Mouse (Mus musculus): ENCODE measurements around the gene Thy1. TPM values are rescaled to one million over a fixed set of nuclear protein-coding genes. Genes with fewer than 3 reads are reported as not detected.

Gene Thy1
- total RNA-seq, 1 experiment: 10.2 TPM

DNA sequence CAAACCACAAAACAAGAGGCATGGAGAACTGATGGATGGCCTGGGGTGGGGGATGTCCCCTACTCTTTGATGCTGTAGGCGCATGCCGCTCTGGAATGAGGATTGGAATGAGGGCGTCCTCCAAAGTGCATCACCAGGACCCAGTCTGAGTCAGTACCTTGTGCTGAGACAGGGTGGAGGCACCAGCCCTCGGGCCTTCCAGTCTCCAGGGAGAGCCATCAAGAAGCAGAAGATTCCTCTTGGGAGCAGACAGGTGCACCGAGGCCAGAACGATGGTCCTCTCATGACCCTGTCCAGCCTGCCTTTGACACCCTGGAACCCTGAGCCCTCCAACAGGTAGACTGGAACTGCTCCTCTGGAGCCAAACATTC lies 24.8 kb downstream of the Thy1 start:
- Histone ChIP-seq H3K36me3 (ENCODE audit: control insufficient read depth, insufficient read depth, low read length, poor library complexity, severe bottlenecking) (no peaks in the 10 kb centered on the region), H3K9me3 (ENCODE audit: control insufficient read depth, insufficient read depth, low read depth, low read length) (no peaks in the 10 kb centered on the region), H3K4me1 (ENCODE audit: control insufficient read depth in 2 of 2, insufficient read depth in 2 of 2, low read length in 2 of 2, poor library complexity in 1 of 2) (peaks cover 0 to 15% of the 10 kb centered on the region in 2 experiments; a peak in 1 of 4 replicates), H3K27ac (ENCODE audit: insufficient read depth, low read depth, low read length, poor library complexity, severe bottlenecking) (no peak overlapping the region), H3K9ac (ENCODE audit: insufficient read depth, low read depth, low read length, poor library complexity, severe bottlenecking) (no peak overlapping the region), H3K4me3 (ENCODE audit: insufficient read depth in 1 of 2, low read depth in 1 of 2, low read length in 2 of 2, poor library complexity in 1 of 2, severe bottlenecking in 1 of 2) (no peak overlapping the region)
- TF ChIP-seq MAFK (IDR thresholded peaks at IDR 0.05; ENCODE audit: insufficient read depth, low read depth, low read length) (no peak), ZNF384 (IDR thresholded peaks at IDR 0.05; ENCODE audit: low read depth, low read length) (no peak), CHD2 (IDR thresholded peaks at IDR 0.05; ENCODE audit: low read depth, low read length) (no peak), ZC3H11A (IDR thresholded peaks at IDR 0.05; ENCODE audit: borderline replicate concordance, low read depth, low read length) (no peak), HCFC1 (IDR thresholded peaks at IDR 0.05; ENCODE audit: borderline replicate concordance, insufficient read depth, low read length) (no peak)
- DNase-seq (ENCODE audit: low read depth, low spot score): no peak
- in situ Hi-C loops (cut with MboI; ENCODE audit: low sequenced_read_pairs in 2 of 2, unreplicated experiment in 2 of 2): no loop called here

GRCm38 (mm10) chr9:44069252-44069651 lies 26.1 kb downstream of the Thy1 start:
- H3K4me1 ChIP-seq (ENCODE audit: control insufficient read depth in 2 of 2, insufficient read depth in 2 of 2, low read length in 2 of 2, poor library complexity in 1 of 2): peaks cover 0 to 15% of the 10 kb centered on the region in 2 experiments; a peak in 1 of 4 replicates
- H3K36me3 ChIP-seq (ENCODE audit: control insufficient read depth, insufficient read depth, low read length, poor library complexity, severe bottlenecking): no peaks in the 10 kb centered on the region
- in situ Hi-C loops (cut with MboI; ENCODE audit: low sequenced_read_pairs in 2 of 2, unreplicated experiment in 2 of 2): no loop called here
- no peak overlapping the region for H3K4me3 ChIP-seq (ENCODE audit: insufficient read depth in 1 of 2, low read depth in 1 of 2, low read length in 2 of 2, poor library complexity in 1 of 2, severe bottlenecking in 1 of 2)
- H3K9me3 ChIP-seq (ENCODE audit: control insufficient read depth, insufficient read depth, low read depth, low read length): no peaks in the 10 kb centered on the region
- H3K9ac ChIP-seq (ENCODE audit: insufficient read depth, low read depth, low read length, poor library complexity, severe bottlenecking): no peak overlapping the region
- no peak for DNase-seq (ENCODE audit: low read depth, low spot score)
- no peak overlapping the region for H3K27ac ChIP-seq (ENCODE audit: insufficient read depth, low read depth, low read length, poor library complexity, severe bottlenecking)
- no peak for TF ChIP-seq MAFK (IDR thresholded peaks at IDR 0.05; ENCODE audit: insufficient read depth, low read depth, low read length)
- no peak for TF ChIP-seq CHD2 (IDR thresholded peaks at IDR 0.05; ENCODE audit: low read depth, low read length)
- TF ChIP-seq ZC3H11A (IDR thresholded peaks at IDR 0.05; ENCODE audit: borderline replicate concordance, low read depth, low read length): no peak
- no peak for TF ChIP-seq ZNF384 (IDR thresholded peaks at IDR 0.05; ENCODE audit: low read depth, low read length)
- TF ChIP-seq HCFC1 (IDR thresholded peaks at IDR 0.05; ENCODE audit: borderline replicate concordance, insufficient read depth, low read length): no peak

DNA sequence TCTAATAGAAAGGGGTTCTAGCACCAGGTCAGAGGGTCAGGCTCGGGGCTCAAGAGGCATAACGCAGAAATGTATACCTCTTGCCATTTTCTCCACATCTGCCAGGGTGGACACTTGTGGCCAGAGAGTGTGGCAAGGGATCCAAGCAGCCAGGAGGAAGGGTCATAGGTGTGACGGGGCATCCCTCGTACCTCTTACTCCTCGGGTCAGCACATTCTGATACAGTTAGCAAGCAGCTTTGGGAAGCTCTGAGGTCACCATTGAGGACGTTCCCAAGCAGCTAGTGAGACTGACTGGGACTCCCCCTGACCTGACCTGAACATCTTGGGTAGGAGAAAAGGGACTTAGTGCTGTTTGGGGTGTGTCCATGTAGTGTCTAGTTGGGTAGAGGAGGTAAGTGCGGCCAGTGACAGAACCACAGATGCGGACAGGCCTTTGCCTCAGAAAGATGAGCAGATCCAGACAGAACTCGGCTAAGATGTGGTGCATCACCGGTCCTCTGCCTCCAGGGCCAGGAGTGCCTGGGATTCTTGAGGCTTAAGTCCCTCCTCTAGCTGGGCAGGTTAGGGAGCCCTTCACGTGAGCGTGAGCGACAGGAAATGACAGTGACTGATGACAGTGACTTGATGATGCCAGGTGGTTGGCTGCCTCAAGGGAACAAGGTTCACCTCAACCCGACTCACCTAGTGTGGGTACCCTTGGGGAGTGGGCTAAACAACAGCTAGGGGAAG lies 27.1 kb downstream of the Thy1 start:
- H3K27ac ChIP-seq (ENCODE audit: insufficient read depth, low read depth, low read length, poor library complexity, severe bottlenecking): no peak overlapping the region
- TF ChIP-seq CHD2 (IDR thresholded peaks at IDR 0.05; ENCODE audit: low read depth, low read length): no peak
- no peak for TF ChIP-seq ZC3H11A (IDR thresholded peaks at IDR 0.05; ENCODE audit: borderline replicate concordance, low read depth, low read length)
- no peak for TF ChIP-seq ZNF384 (IDR thresholded peaks at IDR 0.05; ENCODE audit: low read depth, low read length)
- no peak for TF ChIP-seq HCFC1 (IDR thresholded peaks at IDR 0.05; ENCODE audit: borderline replicate concordance, insufficient read depth, low read length)
- TF ChIP-seq MAFK (IDR thresholded peaks at IDR 0.05; ENCODE audit: insufficient read depth, low read depth, low read length): no peak
- H3K9ac ChIP-seq (ENCODE audit: insufficient read depth, low read depth, low read length, poor library complexity, severe bottlenecking): no peak overlapping the region
- no peaks in the 10 kb centered on the region for H3K36me3 ChIP-seq (ENCODE audit: control insufficient read depth, insufficient read depth, low read length, poor library complexity, severe bottlenecking)
- in situ Hi-C loops (cut with MboI; ENCODE audit: low sequenced_read_pairs in 2 of 2, unreplicated experiment in 2 of 2): no loop called here
- peaks cover 0 to 16% of the 10 kb centered on the region in 2 experiments; a peak in 1 of 4 replicates for H3K4me1 ChIP-seq (ENCODE audit: control insufficient read depth in 2 of 2, insufficient read depth in 2 of 2, low read length in 2 of 2, poor library complexity in 1 of 2)
- H3K4me3 ChIP-seq (ENCODE audit: insufficient read depth in 1 of 2, low read depth in 1 of 2, low read length in 2 of 2, poor library complexity in 1 of 2, severe bottlenecking in 1 of 2): no peak overlapping the region
- H3K9me3 ChIP-seq (ENCODE audit: control insufficient read depth, insufficient read depth, low read depth, low read length): no peaks in the 10 kb centered on the region
- no peak for DNase-seq (ENCODE audit: low read depth, low spot score)

DNA sequence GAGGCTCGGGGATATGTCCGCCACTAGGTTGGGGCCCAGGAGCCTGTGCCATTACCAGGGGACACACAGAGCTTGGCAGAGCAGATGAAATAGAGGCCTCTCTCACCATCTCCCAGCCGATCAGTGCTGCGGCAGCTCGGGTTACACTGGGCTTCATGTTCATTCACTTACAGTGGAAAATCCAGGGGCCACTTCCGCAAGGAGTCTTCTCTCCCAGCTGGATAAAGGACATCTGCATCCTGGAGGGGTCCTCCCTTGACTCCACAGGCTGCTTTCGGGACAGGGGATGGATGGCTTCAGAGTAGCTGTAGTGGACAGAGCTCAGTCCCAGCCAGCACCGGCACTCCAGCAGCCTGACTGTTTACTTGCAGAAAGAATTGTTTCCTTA lies 27.7 kb downstream of the Thy1 start:
- H3K4me1 ChIP-seq (ENCODE audit: control insufficient read depth in 2 of 2, insufficient read depth in 2 of 2, low read length in 2 of 2, poor library complexity in 1 of 2): peaks cover 0 to 18% of the 10 kb centered on the region in 2 experiments; a peak in 1 of 4 replicates
- in situ Hi-C loops (cut with MboI; ENCODE audit: low sequenced_read_pairs in 2 of 2, unreplicated experiment in 2 of 2): no loop called here
- H3K36me3 ChIP-seq (ENCODE audit: control insufficient read depth, insufficient read depth, low read length, poor library complexity, severe bottlenecking): no peaks in the 10 kb centered on the region
- H3K4me3 ChIP-seq (ENCODE audit: insufficient read depth in 1 of 2, low read depth in 1 of 2, low read length in 2 of 2, poor library complexity in 1 of 2, severe bottlenecking in 1 of 2): no peak overlapping the region
- no peak for DNase-seq (ENCODE audit: low read depth, low spot score)
- H3K9ac ChIP-seq (ENCODE audit: insufficient read depth, low read depth, low read length, poor library complexity, severe bottlenecking): no peak overlapping the region
- no peak overlapping the region for H3K27ac ChIP-seq (ENCODE audit: insufficient read depth, low read depth, low read length, poor library complexity, severe bottlenecking)
- no peaks in the 10 kb centered on the region for H3K9me3 ChIP-seq (ENCODE audit: control insufficient read depth, insufficient read depth, low read depth, low read length)
- TF ChIP-seq HCFC1 (IDR thresholded peaks at IDR 0.05; ENCODE audit: borderline replicate concordance, insufficient read depth, low read length): no peak
- no peak for TF ChIP-seq CHD2 (IDR thresholded peaks at IDR 0.05; ENCODE audit: low read depth, low read length)
- no peak for TF ChIP-seq ZNF384 (IDR thresholded peaks at IDR 0.05; ENCODE audit: low read depth, low read length)
- TF ChIP-seq ZC3H11A (IDR thresholded peaks at IDR 0.05; ENCODE audit: borderline replicate concordance, low read depth, low read length): no peak
- TF ChIP-seq MAFK (IDR thresholded peaks at IDR 0.05; ENCODE audit: insufficient read depth, low read depth, low read length): no peak

Data from ES-E14 (cell line).